Mouse (Mus musculus) embryonic facial prominence, embryonic 10.5 days (tissue): ENCODE measurements at regions not wholly inside any gene's neighbourhood (a gene's known extent, or its start where the extent isn't known, plus 50 kb on each side); places are given as distances from the start of the nearest gene placed in this dataset.
A peak's percentile ranks its signal among the peaks of the same experiment; 100 is the strongest.

Experiments
- DNase-seq: peaks from one replicate; pipeline ENCODE4 v3.0.0-alpha.2; 2017; ENCODE audit warnings: low spot score
- H3K27ac ChIP-seq: fragments of 300-500 bp; sonication (generic); replicated peaks from 2 replicates; pipeline ENCODE4 v1.5.1; 2016; ENCODE audit warnings: mild to moderate bottlenecking
- H3K27me3 ChIP-seq: fragments of 300-500 bp; sonication (generic); replicated peaks from 2 replicates; pipeline ENCODE4 v1.6.1; 2016; ENCODE audit warnings: low read depth, mild to moderate bottlenecking; ENCODE audit not compliant: poor library complexity, severe bottlenecking
- H3K36me3 ChIP-seq: fragments of 300-500 bp; sonication (generic); replicated peaks from 2 replicates; pipeline ENCODE4 v1.6.1; 2016; ENCODE audit warnings: mild to moderate bottlenecking, moderate library complexity
- H3K4me1 ChIP-seq: fragments of 300-500 bp; sonication (generic); 2 replicates; pipeline ENCODE4 v1.6.1; 2016
- H3K4me3 ChIP-seq: fragments of 300-500 bp; sonication (generic); 2 replicates; pipeline ENCODE4 v1.5.1; 2016; ENCODE audit warnings: mild to moderate bottlenecking, moderate library complexity
- H3K9me3 ChIP-seq: fragments of 300-500 bp; sonication (generic); 2 replicates; pipeline ENCODE4 v1.6.1; 2016; ENCODE audit warnings: mild to moderate bottlenecking
- WGBS: fragments of 180-500 bp; shearing (Covaris S2); methylation state at CpG from one replicate; pipeline ENCODE4 v1.1.7; 2016; 5-methylcytosine and 5-hydroxymethylcytosine counted together

- no peak overlapping the region for H3K27ac ChIP-seq
- H3K36me3 ChIP-seq, result no peaks in the 10 kb centered on the region
- no peaks in the 10 kb centered on the region for H3K9me3 ChIP-seq
- H3K27me3 ChIP-seq, result no peaks in the 10 kb centered on the region
- no peaks in the 10 kb centered on the region for H3K4me1 ChIP-seq
- WGBS, result 75% methylated on average over 2 of the region's 2 CpGs
- no peak overlapping the region for H3K4me3 ChIP-seq
- DNase-seq, result no peak
Observed at GRCm38 (mm10) chrX:7474831-7475230, 98.6 kb upstream of the Foxp3 start.

- WGBS, result 39% methylated on average over 2 of the region's 2 CpGs
- peak; percentile 24 for DNase-seq
- no peaks in the 10 kb centered on the region for H3K36me3 ChIP-seq
- H3K4me3 ChIP-seq, result no peak overlapping the region
- H3K27ac ChIP-seq, result no peak overlapping the region
- H3K27me3 ChIP-seq, result no peaks in the 10 kb centered on the region
- no peaks in the 10 kb centered on the region for H3K4me1 ChIP-seq
- H3K9me3 ChIP-seq, result no peaks in the 10 kb centered on the region
Observed at GRCm38 (mm10) chrX:7473814-7474213, 98.2 kb upstream of the Usp27x start.

GRCm38 (mm10) chrX:7469801-7470200, 94.2 kb upstream of the Usp27x start:
- no peak overlapping the region for H3K4me3 ChIP-seq
- no peaks in the 10 kb centered on the region for H3K27me3 ChIP-seq
- no peak overlapping the region for H3K27ac ChIP-seq
- no peaks in the 10 kb centered on the region for H3K4me1 ChIP-seq
- WGBS, result 78% methylated on average over 1 of the region's 1 CpGs
- DNase-seq, result no peak
- no peaks in the 10 kb centered on the region for H3K9me3 ChIP-seq
- no peaks in the 10 kb centered on the region for H3K36me3 ChIP-seq

GRCm38 (mm10) chrX:7467985-7468384, 92.4 kb upstream of the Usp27x start:
- Histone ChIP-seq H3K4me1 (no peaks in the 10 kb centered on the region), H3K27ac (no peak overlapping the region), H3K36me3 (no peaks in the 10 kb centered on the region), H3K27me3 (no peaks in the 10 kb centered on the region), H3K4me3 (no peak overlapping the region), H3K9me3 (no peaks in the 10 kb centered on the region)
- DNase-seq, result no peak
- WGBS, result 52% methylated on average over 1 of the region's 1 CpGs

- Histone ChIP-seq H3K4me3 (no peak overlapping the region), H3K36me3 (no peaks in the 10 kb centered on the region), H3K27ac (no peak overlapping the region), H3K4me1 (no peaks in the 10 kb centered on the region), H3K27me3 (no peaks in the 10 kb centered on the region), H3K9me3 (no peaks in the 10 kb centered on the region)
- WGBS, result 81% methylated on average over 4 of the region's 4 CpGs
- DNase-seq, result no peak
Observed at GRCm38 (mm10) chrX:7456851-7457250, 81.2 kb upstream of the Usp27x start.

- Histone ChIP-seq H3K4me1 (peaks cover 8% of the 10 kb centered on the region; the same call in 1 of the 2 replicates), H3K27me3 (no peaks in the 10 kb centered on the region), H3K4me3 (no peak overlapping the region), H3K36me3 (no peaks in the 10 kb centered on the region), H3K27ac (no peak overlapping the region), H3K9me3 (no peaks in the 10 kb centered on the region)
- DNase-seq, result no peak
- 75% methylated on average over 3 of the region's 3 CpGs for WGBS
Observed at GRCm38 (mm10) chrX:7445035-7445434, 69.4 kb upstream of the Usp27x start.

- Histone ChIP-seq H3K27ac (no peak overlapping the region), H3K4me1 (peaks cover 8% of the 10 kb centered on the region; the same call in 1 of the 2 replicates), H3K4me3 (no peak overlapping the region), H3K27me3 (no peaks in the 10 kb centered on the region), H3K36me3 (no peaks in the 10 kb centered on the region), H3K9me3 (no peaks in the 10 kb centered on the region)
- WGBS, result 48% methylated on average over 6 of the region's 6 CpGs
- DNase-seq, result no peak
Observed at GRCm38 (mm10) chrX:7444583-7444982, 69.0 kb upstream of the Usp27x start.

- WGBS, result 29% methylated on average over 6 of the region's 6 CpGs
- no peak for DNase-seq
Observed at GRCm38 (mm10) chrX:7443996-7444421, 68.4 kb upstream of the Usp27x start.

GRCm38 (mm10) chrX:7435375-7436042, 59.9 kb upstream of the Usp27x start:
- Histone ChIP-seq H3K4me3 (no peak overlapping the region), H3K9me3 (no peaks in the 10 kb centered on the region), H3K27ac (no peak overlapping the region), H3K27me3 (no peaks in the 10 kb centered on the region), H3K4me1 (no peaks in the 10 kb centered on the region), H3K36me3 (no peaks in the 10 kb centered on the region)
- WGBS, result 90% methylated on average over 2 of the region's 2 CpGs
- DNase-seq, result no peak

More at GRCm38 (mm10) chrX:7443996-7444421, 68.4 kb upstream of the Usp27x start:
- Histone ChIP-seq H3K4me3 (no peak overlapping the region), H3K36me3 (no peaks in the 10 kb centered on the region), H3K27ac (no peak overlapping the region), H3K4me1 (peaks cover 8% of the 10 kb centered on the region; the same call in 1 of the 2 replicates), H3K27me3 (no peaks in the 10 kb centered on the region), H3K9me3 (no peaks in the 10 kb centered on the region)

- H3K27me3 ChIP-seq, result no peaks in the 10 kb centered on the region
- H3K36me3 ChIP-seq, result no peaks in the 10 kb centered on the region
- H3K4me1 ChIP-seq, result peaks cover 3% of the 10 kb centered on the region; the same call in 1 of the 2 replicates
- no peaks in the 10 kb centered on the region for H3K9me3 ChIP-seq
- no peak for DNase-seq
- WGBS, result 66% methylated on average over 2 of the region's 2 CpGs
- no peak overlapping the region for H3K4me3 ChIP-seq
- no peak overlapping the region for H3K27ac ChIP-seq
Observed at GRCm38 (mm10) chrX:7434268-7434667, 58.6 kb upstream of the Usp27x start.

GRCm38 (mm10) chrX:7430456-7430855, 54.8 kb upstream of the Usp27x start:
- Histone ChIP-seq H3K4me1 (peaks cover 11% of the 10 kb centered on the region), H3K9me3 (no peaks in the 10 kb centered on the region), H3K4me3 (no peak overlapping the region), H3K27ac (no peak overlapping the region), H3K27me3 (no peaks in the 10 kb centered on the region), H3K36me3 (no peaks in the 10 kb centered on the region)
- DNase-seq, result no peak
- WGBS, result 96% methylated on average over 1 of the region's 1 CpGs

GRCm38 (mm10) chrX:7429524-7429865, 53.9 kb upstream of the Usp27x start:
- Histone ChIP-seq H3K36me3 (no peaks in the 10 kb centered on the region), H3K27me3 (no peaks in the 10 kb centered on the region), H3K4me1 (peaks cover 11% of the 10 kb centered on the region), H3K27ac (no peak overlapping the region), H3K9me3 (no peaks in the 10 kb centered on the region), H3K4me3 (no peak overlapping the region)
- WGBS, result 15% methylated on average over 5 of the region's 5 CpGs
- DNase-seq, result peak; percentile 12

- Histone ChIP-seq H3K36me3 (no peaks in the 10 kb centered on the region), H3K27ac (peak overlapping the region; percentile 6; the same call in 1 of the 2 replicates), H3K4me3 (no peak overlapping the region), H3K4me1 (peaks cover 11% of the 10 kb centered on the region), H3K9me3 (no peaks in the 10 kb centered on the region), H3K27me3 (no peaks in the 10 kb centered on the region)
- WGBS, result 52% methylated on average over 20 of the region's 20 CpGs
- peak; percentile 19 for DNase-seq
Observed at GRCm38 (mm10) chrX:7428621-7429523, 53.2 kb upstream of the Usp27x start.
